Mouse (Mus musculus) ovary, postnatal 10 days (tissue): ENCODE measurements at regions not wholly inside any gene's neighbourhood (a gene's known extent, or its start where the extent isn't known, plus 50 kb on each side); places are given as distances from the start of the nearest gene placed in this dataset.

Experiments used
- DNase-seq: peaks from one replicate; pipeline ENCODE4 v3.0.0; 2022; ENCODE audit warnings: low spot score

GRCm38 (mm10) chr3:34377329-34377728 is 272.9 kb upstream of the Sox2 start:
- DNase-seq: no peak

DNA sequence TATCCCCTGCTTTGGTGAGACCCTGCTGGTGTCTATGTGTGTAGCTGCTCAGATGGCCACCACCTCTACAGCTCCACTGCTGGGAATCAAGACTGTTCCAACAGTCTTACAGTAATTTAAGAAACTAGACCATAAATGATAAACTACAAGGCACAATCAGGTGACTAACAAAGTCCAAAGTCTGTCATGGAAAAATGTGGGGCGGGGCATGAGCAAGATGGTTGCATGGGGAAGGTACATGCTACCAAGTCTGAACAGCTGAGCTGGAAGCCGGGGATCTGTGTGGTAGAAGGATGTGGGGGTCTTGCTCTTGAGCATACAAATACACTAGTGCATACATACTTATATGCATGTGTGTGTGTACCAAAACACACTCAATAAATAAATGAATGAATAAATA is 278.8 kb upstream of the Sox2 start:
- no peak for DNase-seq

- no peak for DNase-seq
Observed at GRCm38 (mm10) chr3:34338100-34338499, 257.0 kb upstream of the Dnajc19 start.

DNA sequence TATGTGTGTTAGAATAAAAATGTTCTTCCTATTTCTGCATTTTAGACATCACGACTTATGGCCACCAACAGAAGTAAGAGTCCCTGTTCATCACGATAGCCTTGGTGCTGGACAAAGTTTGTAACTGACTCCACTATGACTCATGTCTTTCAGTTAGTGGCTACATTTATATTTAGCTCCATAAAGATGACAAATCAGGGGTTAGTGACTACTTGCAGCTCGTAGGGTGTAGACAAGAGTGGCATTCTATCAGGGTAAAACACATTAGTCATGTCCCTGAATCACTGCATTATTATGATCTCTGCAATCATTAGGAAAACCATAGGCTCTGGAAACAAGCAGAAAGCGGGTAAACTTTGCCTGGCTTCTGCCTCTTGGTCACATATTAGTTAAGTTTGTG is 252.4 kb upstream of the Dnajc19 start:
- no peak for DNase-seq

DNA sequence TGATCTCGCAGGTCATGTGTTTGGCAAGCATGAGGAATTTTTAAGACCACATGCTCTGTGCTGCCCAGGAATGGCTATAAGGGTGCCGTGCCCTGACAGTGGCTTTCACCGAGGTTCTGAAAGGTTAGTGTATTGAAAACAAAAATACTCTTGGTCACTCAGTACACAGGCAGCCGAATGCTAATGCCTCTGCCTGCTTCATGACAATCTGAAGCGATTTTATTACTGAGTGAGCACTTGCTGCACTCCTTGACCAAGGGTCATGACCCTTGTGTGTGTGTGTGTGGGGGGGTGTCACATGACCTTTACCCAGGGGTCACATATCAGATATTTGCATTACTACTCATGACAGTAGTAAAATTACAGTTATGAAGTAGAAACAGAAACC is 250.8 kb upstream of the Dnajc19 start:
- DNase-seq: no peak

- DNase-seq: no peak
Observed at GRCm38 (mm10) chr3:34330970-34331888, 250.1 kb upstream of the Dnajc19 start.

DNA sequence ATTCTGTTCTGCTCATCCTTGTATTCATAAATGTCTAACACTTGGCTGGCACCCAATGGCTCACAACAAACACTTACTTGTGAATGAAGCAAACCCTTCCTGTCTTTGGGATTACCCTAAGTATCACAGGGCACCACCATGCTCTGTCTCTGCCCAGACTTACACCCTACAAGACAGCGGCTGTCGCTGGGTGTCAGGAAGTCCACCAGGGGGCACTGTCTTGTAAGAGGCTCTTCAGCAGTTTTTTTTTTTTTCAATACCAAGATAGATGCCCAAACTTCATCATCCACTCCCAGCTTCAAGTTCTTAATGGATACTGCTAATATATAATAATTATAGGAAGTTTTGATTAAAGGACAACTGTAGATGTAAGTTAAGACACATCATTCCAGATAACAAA is 247.7 kb upstream of the Dnajc19 start:
- no peak for DNase-seq

- no peak for DNase-seq
Observed at GRCm38 (mm10) chr3:34325669-34326068, 244.5 kb upstream of the Dnajc19 start.

- DNase-seq: no peak
Observed at GRCm38 (mm10) chr3:34322527-34323210, 241.5 kb upstream of the Dnajc19 start.

DNA sequence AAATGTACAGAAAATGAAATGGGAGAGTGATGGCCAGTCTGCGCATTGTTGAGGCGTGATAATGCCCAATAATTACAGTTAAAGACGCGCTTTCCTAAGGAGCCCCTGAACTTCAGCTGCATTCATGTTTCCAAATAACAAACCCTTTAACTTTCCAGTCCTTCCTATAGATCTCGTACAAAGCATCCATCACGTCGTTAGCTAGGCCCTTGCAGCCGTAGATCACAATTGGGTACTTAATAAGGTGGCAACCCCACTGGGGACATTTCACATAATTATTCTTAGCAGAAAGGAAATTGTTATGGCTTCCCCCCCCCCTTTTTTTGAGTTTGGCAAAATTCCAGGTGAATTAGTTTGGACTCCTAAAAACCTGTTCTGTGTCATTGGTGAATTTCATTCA is 233.7 kb upstream of the Dnajc19 start:
- no peak for DNase-seq

GRCm38 (mm10) chr3:34314393-34314792 is 233.3 kb upstream of the Dnajc19 start:
- DNase-seq: no peak

DNA sequence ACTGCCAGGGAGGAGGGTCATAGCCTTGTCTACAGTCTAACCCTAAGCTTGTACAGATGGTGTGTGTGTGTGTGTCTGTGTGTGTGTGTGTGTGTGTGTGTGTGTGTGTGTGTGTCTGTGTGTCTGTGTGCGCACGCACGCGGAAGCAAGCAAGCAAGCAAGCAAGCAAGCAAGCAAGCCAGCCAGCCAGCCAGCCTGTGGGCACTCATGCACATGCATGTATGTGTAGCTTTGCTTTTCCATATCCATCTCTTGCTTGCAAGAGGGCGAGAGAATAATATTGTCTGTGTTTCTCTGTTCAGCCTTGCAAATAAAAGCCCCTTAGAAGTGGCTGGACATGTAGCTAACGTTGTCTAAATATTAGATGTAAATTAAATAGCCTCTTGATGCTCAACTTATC is 230.8 kb upstream of the Dnajc19 start:
- no peak for DNase-seq

GRCm38 (mm10) chr3:34299637-34300036 is 218.5 kb upstream of the Dnajc19 start:
- no peak for DNase-seq

GRCm38 (mm10) chr3:34287836-34288235 is 206.7 kb upstream of the Dnajc19 start:
- DNase-seq: no peak

DNA sequence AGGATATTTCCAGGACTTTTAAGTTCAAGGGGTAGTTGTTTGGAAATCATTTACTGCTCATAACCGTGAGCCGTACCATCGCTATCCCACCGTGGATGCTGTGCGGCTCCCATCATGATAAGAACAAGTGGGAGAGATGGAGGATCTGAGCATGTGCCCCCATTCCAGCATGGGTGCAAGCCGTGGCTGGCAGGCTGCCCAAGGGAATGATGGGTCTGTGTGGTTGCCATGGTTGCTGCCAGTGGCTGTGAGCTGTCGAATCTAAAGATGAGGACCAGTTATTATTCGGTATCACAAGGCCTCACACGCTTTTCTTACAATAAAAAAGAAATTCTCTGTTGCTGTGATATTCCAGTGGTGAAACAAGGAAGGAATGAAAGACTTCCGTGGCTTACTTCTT is 189.0 kb upstream of the Dnajc19 start:
- DNase-seq: no peak

GRCm38 (mm10) chr3:34266462-34266861 is 185.3 kb upstream of the Dnajc19 start:
- DNase-seq: no peak

DNA sequence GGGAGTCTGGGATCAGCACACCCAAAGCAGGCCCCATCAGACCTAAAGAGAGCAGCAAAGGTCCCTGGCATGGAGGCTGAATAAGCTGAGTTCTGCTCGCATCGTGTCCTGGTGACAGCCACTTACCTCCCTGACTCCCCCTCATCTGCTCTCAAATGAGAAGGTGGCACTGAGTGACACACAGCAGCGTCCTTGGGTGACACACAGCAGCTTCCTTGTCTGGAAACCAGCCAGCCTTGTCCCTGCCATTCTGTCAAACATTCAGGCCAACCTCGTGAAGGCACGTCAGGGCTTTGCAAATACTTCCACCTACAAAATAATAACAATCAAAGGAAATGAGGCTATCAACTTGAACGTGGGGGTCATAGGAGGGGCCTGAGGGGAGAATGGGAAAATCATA is 183.7 kb upstream of the Dnajc19 start:
- no peak for DNase-seq

GRCm38 (mm10) chr3:34252730-34253337 is 171.7 kb upstream of the Dnajc19 start:
- DNase-seq: no peak

DNA sequence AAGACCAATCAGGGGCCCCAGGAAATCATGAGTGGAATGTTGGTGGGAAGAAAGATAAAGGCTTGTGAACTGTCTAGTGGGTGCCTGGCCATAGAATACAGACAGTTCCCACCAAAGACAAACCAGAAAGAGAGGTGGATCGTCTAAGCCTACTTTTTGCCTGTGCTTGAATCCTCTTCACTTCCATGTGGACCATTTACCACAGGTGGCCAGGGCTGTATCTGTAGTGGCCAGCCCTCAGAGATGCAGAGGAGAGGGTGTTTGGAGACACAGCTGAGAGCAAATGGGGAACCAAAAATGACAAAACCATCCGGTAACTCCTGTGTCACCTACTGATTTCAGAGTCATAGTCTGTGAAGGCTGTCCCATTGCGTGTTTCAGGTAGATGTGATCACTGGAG is 161.0 kb upstream of the Dnajc19 start:
- no peak for DNase-seq

DNA sequence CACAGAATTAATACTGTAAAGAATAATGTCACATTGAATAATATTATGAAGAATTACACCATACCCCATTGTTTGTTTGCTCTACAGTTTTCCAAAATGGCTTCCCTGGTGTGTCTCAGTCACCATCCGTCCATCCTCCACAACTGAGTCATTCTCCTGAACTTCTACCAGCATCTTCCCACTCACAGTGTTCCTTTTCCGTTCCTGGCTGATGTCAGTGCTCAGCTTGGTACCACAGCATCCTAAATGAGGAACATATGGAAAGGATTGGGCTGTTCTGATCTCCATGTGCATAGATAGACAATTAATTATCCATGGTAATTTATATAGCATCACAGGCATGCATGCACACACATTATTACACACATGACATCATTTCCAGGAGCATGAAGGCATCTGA is 158.9 kb upstream of the Dnajc19 start:
- DNase-seq: no peak

- no peak for DNase-seq
Observed at GRCm38 (mm10) chr3:34234391-34234790, 153.3 kb upstream of the Dnajc19 start.

DNA sequence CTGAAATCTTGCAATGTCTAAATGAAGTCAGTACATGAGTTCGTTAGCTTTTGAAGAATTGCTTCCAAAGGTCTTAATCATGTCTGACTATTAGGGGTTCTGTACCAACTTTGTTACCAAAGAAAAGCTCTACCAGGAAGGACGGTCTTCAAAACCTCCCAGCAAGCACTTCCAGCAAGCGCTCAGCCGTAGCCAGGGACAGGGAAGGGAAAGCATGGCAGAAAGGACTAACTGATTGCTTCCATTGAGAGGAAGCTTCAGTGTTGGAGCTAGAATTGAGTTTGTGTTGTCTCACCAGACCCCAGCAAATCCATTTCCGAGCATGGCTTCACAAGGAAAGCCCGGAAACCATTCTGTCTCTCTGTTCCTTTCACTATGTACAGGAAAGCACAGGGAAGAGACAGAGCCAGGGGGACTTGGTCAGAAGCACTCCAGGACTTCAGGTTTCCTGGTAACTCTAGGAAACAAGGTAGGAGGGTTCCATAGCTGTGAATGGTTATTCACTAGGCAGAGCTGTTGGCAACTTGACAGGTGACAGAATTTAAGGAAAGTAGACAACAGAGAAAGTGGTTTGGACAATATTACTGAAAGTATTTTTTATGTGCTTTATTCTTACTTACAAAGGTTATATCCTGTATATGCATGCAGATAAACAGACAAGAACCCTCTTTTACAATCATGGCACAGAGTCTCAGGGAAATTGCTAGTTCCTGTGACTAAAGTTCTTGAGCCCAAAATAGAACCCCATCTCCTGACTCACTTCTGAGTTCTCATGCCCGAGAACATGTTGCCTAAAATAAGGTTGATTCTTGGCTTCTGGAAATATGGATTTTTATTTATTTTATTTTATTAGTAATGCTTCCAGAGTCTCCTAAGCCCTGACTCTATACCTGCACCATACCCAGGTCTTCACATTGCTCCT is 151.5 kb upstream of the Dnajc19 start:
- DNase-seq: no peak
